Mouse (Mus musculus) liver, adult 2 months (tissue): ENCODE data around the gene Myh14.

Experiments
- CTCF ChIP-seq: fragments of 200-500 bp; IDR thresholded peaks from 2 replicates; pipeline ENCODE4 v1.5.1; 2011; ENCODE audit warnings: low read depth, low read length, control low read depth
- POLR2A ChIP-seq: fragments of 200-500 bp; IDR thresholded peaks from 2 replicates; pipeline ENCODE4 v1.6.1; 2011; ENCODE audit warnings: low read length, control low read depth; ENCODE audit not compliant: insufficient read depth; ENCODE audit errors: extremely low read depth

- TF ChIP-seq CTCF = no peak
- no peak for TF ChIP-seq POLR2A
Observed at GRCm38 (mm10) chr7:44614041-44614688, 56.5 kb downstream of the Myh14 start.
